Mouse (Mus musculus): ENCODE measurements around the gene Mrpl52.

Gene Mrpl52

GRCm38 (mm10) chr14:54398921-54399382, 27.8 kb upstream of the Mrpl52 start:
- ChIA-PET POLR2A (no interaction called here), CTCF (no interaction called here)

GRCm38 (mm10) chr14:54401723-54402122, 25.0 kb upstream of the Mrpl52 start:
- CTCF ChIA-PET, result interaction anchor here in 1 of 4 experiments (1.5 kb wide), 1 partner anchor 13 kb away, joined by 3 read pairs; no protein-coding TSS in a partner anchor
- POLR2A ChIA-PET, result interaction anchor here in 2 of 4 experiments (1.0 to 1.3 kb wide), 4 partner anchors 8 to 18 kb away, joined by 3 to 4 read pairs (median 3); no protein-coding TSS in a partner anchor

GRCm38 (mm10) chr14:54408336-54409056, 18.2 kb upstream of the Mrpl52 start:
- CTCF ChIA-PET, result interaction anchor here (0.6 to 1.7 kb wide), 15 partner anchors 9 to 231 kb away, joined by 3 to 9 read pairs (median 3); partner anchors contain the start of gene Slc7a7 (in 2 of the 4)

GRCm38 (mm10) chr14:54409057-54409645, 17.6 kb upstream of the Mrpl52 start:
- ChIA-PET POLR2A (interaction anchor here in 2 of 4 experiments (0.7 to 5.4 kb wide), 20 partner anchors 8 to 1088 kb away, joined by 3 to 41 read pairs (median 4); partner anchors contain the start of gene Slc7a7 (in 1 of the 2)), CTCF (interaction anchor here (0.7 to 1.7 kb wide), 15 partner anchors 8 to 507 kb away, joined by 3 to 9 read pairs (median 4); partner anchors contain the start of gene Slc7a7 (in 1 of the 4))

More at GRCm38 (mm10) chr14:54408336-54409056, 18.2 kb upstream of the Mrpl52 start:
- POLR2A ChIA-PET, result interaction anchor here in 2 of 4 experiments (0.7 to 1.5 kb wide), 10 partner anchors 7 to 150 kb away, joined by 3 to 4 read pairs (median 3); partner anchors contain the start of gene Slc7a7 (in 1 of the 2)

- CTCF ChIA-PET, result interaction anchor here (0.6 to 2.2 kb wide), 24 partner anchors 23 to 506 kb away, joined by 3 to 9 read pairs (median 4); no protein-coding TSS in a partner anchor
- POLR2A ChIA-PET, result interaction anchor here in 3 of 4 experiments (0.6 to 10.3 kb wide), 30 partner anchors 9 to 1087 kb away, joined by 3 to 82 read pairs (median 4); partner anchors contain the start of genes Abhd4 (in 2 of the 3), Dad1 (in 2 of the 3), Lrp10 (in 1 of the 3) and Mrpl52 (in 1 of the 3)
These were observed 16.5 kb upstream of the Mrpl52 start for GRCm38 (mm10) chr14:54409980-54410810.

- ChIA-PET CTCF (interaction anchor here (0.6 to 3.2 kb wide), 35 partner anchors 10 to 497 kb away, joined by 3 to 18 read pairs (median 5); partner anchors contain the start of gene Mrpl52 (in 1 of the 4)), POLR2A (interaction anchor here (0.6 to 10.3 kb wide), 35 partner anchors 9 to 182 kb away, joined by 3 to 82 read pairs (median 4); partner anchors contain the start of genes Abhd4 (in 1 of the 4), Dad1 (in 1 of the 4), Haus4 (in 1 of the 4) and Lrp10 (in 1 of the 4))
These were observed 14.6 kb upstream of the Mrpl52 start for GRCm38 (mm10) chr14:54412000-54412576.

- ChIA-PET POLR2A (interaction anchor here in 3 of 4 experiments (0.6 to 10.3 kb wide), 35 partner anchors 10 to 231 kb away, joined by 3 to 82 read pairs (median 4); partner anchors contain the start of genes Abhd4 (in 1 of the 3), Dad1 (in 1 of the 3), Haus4 (in 1 of the 3) and Lrp10 (in 1 of the 3)), CTCF (interaction anchor here (0.5 to 3.2 kb wide), 41 partner anchors 9 to 497 kb away, joined by 3 to 18 read pairs (median 5); partner anchors contain the start of genes 1700123O20Rik (in 1 of the 4), Acin1 (in 1 of the 4) and Mrpl52 (in 1 of the 4))
These were observed 14.0 kb upstream of the Mrpl52 start for GRCm38 (mm10) chr14:54412629-54413170.

- ChIA-PET POLR2A (interaction anchor here in 3 of 4 experiments (0.6 to 10.3 kb wide), 27 partner anchors 9 to 230 kb away, joined by 3 to 82 read pairs (median 4); partner anchors contain the start of genes 4931414P19Rik (in 1 of the 3), Haus4 (in 1 of the 3), Mmp14 (in 1 of the 3) and Mrpl52 (in 1 of the 3)), CTCF (interaction anchor here (0.6 to 3.2 kb wide), 28 partner anchors 9 to 350 kb away, joined by 3 to 18 read pairs (median 4); partner anchors contain the start of genes 1700123O20Rik (in 1 of the 4) and Acin1 (in 1 of the 4))
These were observed 12.6 kb upstream of the Mrpl52 start for GRCm38 (mm10) chr14:54413877-54414700.

- POLR2A ChIA-PET, result interaction anchor here (0.5 to 10.3 kb wide), 23 partner anchors 13 to 317 kb away, joined by 3 to 82 read pairs (median 3); partner anchors contain the start of genes Lrp10 (in 1 of the 4), Mmp14 (in 1 of the 4) and Mrpl52 (in 1 of the 4)
- CTCF ChIA-PET, result interaction anchor here in 2 of 4 experiments (0.7 to 3.0 kb wide), 7 partner anchors 8 to 187 kb away, joined by 3 to 19 read pairs (median 4); no protein-coding TSS in a partner anchor
These were observed 11.3 kb upstream of the Mrpl52 start for GRCm38 (mm10) chr14:54415241-54416020.

GRCm38 (mm10) chr14:54416229-54416775, 10.4 kb upstream of the Mrpl52 start:
- ChIA-PET CTCF (interaction anchor here in 3 of 4 experiments (0.6 to 3.0 kb wide), 13 partner anchors 8 to 349 kb away, joined by 3 to 20 read pairs (median 4); no protein-coding TSS in a partner anchor), POLR2A (interaction anchor here (0.6 to 10.3 kb wide), 28 partner anchors 11 to 182 kb away, joined by 3 to 82 read pairs (median 4); partner anchors contain the start of genes Mrpl52 (in 2 of the 4), Lrp10 (in 1 of the 4), Mmp14 (in 1 of the 4) and Prmt5 (in 1 of the 4))

- ChIA-PET CTCF (interaction anchor here (0.6 to 3.1 kb wide), 31 partner anchors 8 to 352 kb away, joined by 3 to 20 read pairs (median 4); partner anchors contain the start of genes 1700123O20Rik (in 1 of the 4), Abhd4 (in 1 of the 4), Dad1 (in 1 of the 4) and Lrp10 (in 1 of the 4)), POLR2A (interaction anchor here in 3 of 4 experiments (0.6 to 10.3 kb wide), 36 partner anchors 8 to 1345 kb away, joined by 3 to 82 read pairs (median 4); partner anchors contain the start of genes Mrpl52 (in 2 of the 3), Prmt5 (in 2 of the 3), Lrp10 (in 1 of the 3) and Mmp14 (in 1 of the 3))
These were observed 9.9 kb upstream of the Mrpl52 start for GRCm38 (mm10) chr14:54416830-54417229.

- POLR2A ChIA-PET, result interaction anchor here in 3 of 4 experiments (0.5 to 10.3 kb wide), 49 partner anchors 9 to 1345 kb away, joined by 3 to 82 read pairs (median 4); partner anchors contain the start of genes Mrpl52 (in 2 of the 3), Prmt5 (in 2 of the 3), Lrp10 (in 1 of the 3) and Mmp14 (in 1 of the 3)
These were observed 9.1 kb upstream of the Mrpl52 start, which contains the start of gene Slc7a7 for GRCm38 (mm10) chr14:54417623-54418081. TSS of gene Slc7a7 (minus strand) at chr14:54417780.

GRCm38 (mm10) chr14:54421014-54421413, 5.7 kb upstream of the Mrpl52 start:
- CTCF ChIA-PET, result interaction anchor here in 3 of 4 experiments (0.6 to 1.7 kb wide), 6 partner anchors 16 to 192 kb away, joined by 3 to 6 read pairs (median 4); no protein-coding TSS in a partner anchor
- POLR2A ChIA-PET, result interaction anchor here in 1 of 4 experiments (0.7 to 1.4 kb wide), 5 partner anchors 9 to 95 kb away, joined by 3 to 4 read pairs (median 3); no protein-coding TSS in a partner anchor

More at GRCm38 (mm10) chr14:54417623-54418081, 9.1 kb upstream of the Mrpl52 start, which contains the start of gene Slc7a7:
- CTCF ChIA-PET, result interaction anchor here (0.5 to 3.1 kb wide), 49 partner anchors 9 to 392 kb away, joined by 3 to 20 read pairs (median 4); partner anchors contain the start of genes 1700123O20Rik (in 1 of the 4), Abhd4 (in 1 of the 4), Dad1 (in 1 of the 4) and Lrp10 (in 1 of the 4)
